Mouse (Mus musculus) stomach, embryonic 14.5 days (tissue): ENCODE data around the gene Stam2. TPM values are rescaled to one million over a fixed set of nuclear protein-coding genes. Genes with fewer than 3 reads are reported as not detected.

Source experiments
- ATAC-seq: fragments of 200-750 bp; cut with Nextera tagmentation; 2 replicates; pipeline ENCODE4 v1.8.0; 2017; ENCODE audit warnings: low read depth, moderate TSS enrichment; ENCODE audit not compliant: insufficient number of reproducible peaks, insufficient read depth, low FRiP score
- H3K27ac ChIP-seq: fragments of 300-500 bp; sonication (generic); 2 replicates; pipeline ENCODE4 v1.5.1; 2014; ENCODE audit warnings: mild to moderate bottlenecking, low read length, moderate library complexity, mixed read lengths
- H3K27me3 ChIP-seq: fragments of 300-500 bp; sonication (generic); 2 replicates; pipeline ENCODE4 v1.6.1; 2014; ENCODE audit warnings: low read length, control low read depth, mixed read lengths; ENCODE audit not compliant: control insufficient read depth, insufficient read depth
- H3K36me3 ChIP-seq: fragments of 300-500 bp; sonication (generic); 2 replicates; pipeline ENCODE4 v1.6.1; 2014; ENCODE audit warnings: mild to moderate bottlenecking, control low read depth, low read length, moderate library complexity, mixed read lengths; ENCODE audit not compliant: control insufficient read depth, insufficient read depth
- H3K4me1 ChIP-seq: fragments of 300-500 bp; sonication (generic); 2 replicates; pipeline ENCODE4 v1.6.1; 2014; ENCODE audit warnings: low read length, control low read depth, mixed read lengths; ENCODE audit not compliant: control insufficient read depth, insufficient read depth
- H3K4me2 ChIP-seq: fragments of 300-500 bp; sonication (generic); replicated peaks from 2 replicates; pipeline ENCODE4 v1.6.1; 2014; ENCODE audit warnings: low read depth, low read length, control low read depth
- H3K4me3 ChIP-seq: fragments of 300-500 bp; sonication (generic); 2 replicates; pipeline ENCODE4 v1.5.1; 2014; ENCODE audit warnings: low read depth, low read length, control low read depth
- H3K9ac ChIP-seq: fragments of 300-500 bp; sonication (generic); replicated peaks from 2 replicates; pipeline ENCODE4 v1.6.1; 2014; ENCODE audit warnings: low read depth, mild to moderate bottlenecking, control low read depth, low read length, moderate library complexity, mixed read lengths
- H3K9me3 ChIP-seq: fragments of 300-500 bp; sonication (generic); 2 replicates; pipeline ENCODE4 v1.6.1; 2016; ENCODE audit warnings: low read depth, low read length, control low read depth; ENCODE audit not compliant: control insufficient read depth
- WGBS: fragments of 180-500 bp; shearing (Covaris S2); extraction: QIAGEN DNeasy Blood & Tissue Kit; methylation state at CpG from one replicate; pipeline ENCODE4 v1.1.7; 2014; 5-methylcytosine and 5-hydroxymethylcytosine counted together
- polyA plus RNA-seq: library from polyadenylated mRNA; unstranded; fragments of >200 nt; fragmentation: Nextera tagmentation; extraction: Ambion mirVana; gene quantifications from 2 replicates; pipeline ENCODE4 v1.2.1, GENCODE M21; 2014

Stam2 gene
- polyA plus RNA-seq, 1 experiment from 2014 or later, result 40.8 TPM

DNA sequence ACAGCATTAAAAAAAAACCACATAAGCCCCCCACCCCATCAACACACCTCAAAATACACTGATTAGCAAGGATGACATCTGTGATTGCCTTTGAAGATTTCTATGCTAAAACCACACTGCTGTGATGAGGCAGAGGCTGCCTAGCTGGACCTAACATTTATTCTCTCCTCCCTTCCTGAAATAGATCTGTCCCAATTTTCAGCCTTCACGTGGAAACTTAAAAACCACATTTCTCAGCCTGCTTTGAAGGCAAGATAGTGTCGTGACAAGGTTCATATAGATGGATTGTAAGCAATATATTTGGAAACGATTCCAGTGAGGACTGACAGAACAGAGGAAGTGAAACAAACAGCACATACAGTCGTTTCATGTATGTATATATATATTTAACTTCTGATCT is 87.5 kb downstream of the Stam2 start:
- Histone ChIP-seq H3K27me3 (no peaks in the 10 kb centered on the region), H3K27ac (no peak overlapping the region), H3K9me3 (no peaks in the 10 kb centered on the region), H3K4me3 (no peak overlapping the region), H3K9ac (no peak overlapping the region), H3K4me2 (no peak overlapping the region), H3K4me1 (no peaks in the 10 kb centered on the region), H3K36me3 (no peaks in the 10 kb centered on the region)
- no peak for ATAC-seq
- WGBS, result 70% methylated on average over 4 of the region's 4 CpGs

DNA sequence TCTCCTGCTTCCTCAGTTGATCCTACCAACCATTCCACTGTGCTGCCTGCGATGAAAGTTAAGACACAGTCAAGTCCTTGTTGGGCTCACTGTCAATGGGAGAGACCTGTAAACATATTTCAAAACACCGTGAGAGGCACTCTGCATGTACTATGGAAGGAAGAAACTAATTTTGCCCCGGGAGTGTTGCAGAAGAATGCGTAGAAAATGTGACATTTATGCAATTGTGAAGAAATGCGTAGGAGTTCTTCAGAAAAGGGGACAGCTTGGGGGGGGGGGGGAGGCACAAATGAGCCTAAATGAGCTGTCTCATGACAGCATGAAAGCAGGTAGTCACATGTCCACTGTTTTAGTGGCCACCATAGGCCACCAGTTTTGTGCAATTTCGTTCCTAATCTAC is 90.5 kb downstream of the Stam2 start:
- Histone ChIP-seq H3K27me3 (no peaks in the 10 kb centered on the region), H3K4me1 (no peaks in the 10 kb centered on the region), H3K4me3 (no peak overlapping the region), H3K9ac (no peak overlapping the region), H3K9me3 (no peaks in the 10 kb centered on the region), H3K36me3 (no peaks in the 10 kb centered on the region), H3K4me2 (no peak overlapping the region), H3K27ac (no peak overlapping the region)
- ATAC-seq, result no peak
- 85% methylated on average over 6 of the region's 6 CpGs for WGBS

DNA sequence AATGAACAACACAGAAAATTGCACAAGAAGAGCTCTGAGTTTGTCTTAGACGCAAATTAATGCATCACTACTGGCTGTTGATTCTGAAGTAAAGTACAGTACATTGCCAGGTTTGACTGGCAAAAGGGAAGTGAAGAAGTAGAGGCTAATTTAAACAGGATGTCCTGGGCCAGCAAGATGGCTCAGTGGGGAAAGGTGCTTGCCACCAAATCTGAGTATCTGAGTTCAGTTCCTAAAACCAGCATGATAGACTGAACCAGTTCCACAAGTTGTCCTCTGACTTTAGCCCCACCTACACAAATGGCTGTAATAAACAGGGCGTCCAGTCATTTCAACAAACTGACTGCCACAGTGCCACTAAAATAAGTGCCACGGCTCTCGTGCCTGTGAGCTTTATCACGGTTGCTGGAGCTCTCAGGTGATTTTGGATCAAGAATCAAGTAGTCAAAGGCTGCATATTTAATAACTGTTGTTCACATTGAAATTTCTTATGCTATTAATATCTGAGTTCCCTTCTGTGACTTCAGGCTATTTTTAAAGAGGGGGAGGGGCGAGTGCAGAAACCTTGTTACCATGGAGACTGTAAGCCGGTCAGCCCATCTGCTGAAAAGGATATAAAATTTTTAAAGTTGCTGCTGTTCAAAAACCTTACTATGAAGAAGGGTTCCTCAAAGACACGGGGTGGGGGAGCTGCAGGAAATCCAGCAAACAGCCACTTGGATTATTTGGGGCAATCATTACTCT is 94.7 kb downstream of the Stam2 start:
- no peak for ATAC-seq

DNA sequence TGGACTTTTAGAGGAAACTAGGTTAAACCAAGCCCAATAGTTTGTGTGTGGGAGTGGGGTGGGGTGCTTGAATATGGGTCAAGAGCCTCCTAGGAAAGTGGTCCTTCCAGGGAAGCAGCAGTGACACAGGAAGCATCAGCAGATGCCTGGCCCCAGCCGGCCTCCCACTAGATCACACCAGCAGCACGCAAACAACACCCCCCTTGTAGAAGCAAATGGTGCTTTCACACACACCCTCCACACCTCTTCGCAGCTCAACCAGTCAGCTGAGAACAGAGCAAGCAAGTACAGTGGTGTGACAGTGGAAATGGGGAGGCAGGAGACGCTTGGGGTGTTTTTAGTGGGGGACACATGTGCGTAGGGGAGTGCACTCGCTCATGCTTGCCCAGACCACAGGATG is 98.4 kb downstream of the Stam2 start:
- no peak for ATAC-seq
- Histone ChIP-seq H3K9ac (no peak overlapping the region), H3K9me3 (no peaks in the 10 kb centered on the region), H3K36me3 (no peaks in the 10 kb centered on the region), H3K4me3 (no peak overlapping the region), H3K4me1 (no peaks in the 10 kb centered on the region; the same call in 1 of the 2 replicates), H3K27ac (no peak overlapping the region), H3K27me3 (no peaks in the 10 kb centered on the region), H3K4me2 (no peak overlapping the region)
- 45% methylated on average over 6 of the region's 6 CpGs for WGBS

More for the DNA sequence above, 94.7 kb downstream of the Stam2 start:
- no peak overlapping the region for H3K27ac ChIP-seq
- no peak overlapping the region for H3K4me3 ChIP-seq
- H3K4me1 ChIP-seq, result no peaks in the 10 kb centered on the region
- H3K4me2 ChIP-seq, result no peak overlapping the region
- no peaks in the 10 kb centered on the region for H3K36me3 ChIP-seq
- 76% methylated on average over 8 of the region's 8 CpGs for WGBS
- no peak overlapping the region for H3K9ac ChIP-seq
- H3K27me3 ChIP-seq, result no peaks in the 10 kb centered on the region
- no peaks in the 10 kb centered on the region for H3K9me3 ChIP-seq

Other genes starting within 250 kb of the Stam2 start
- 1.0 and 3.5 TPM in 2 replicates for gene Cacnb4, start 65.5 kb downstream of the Stam2 start, polyA plus RNA-seq
- gene Fmnl2, start 115.6 kb upstream of the Stam2 start, polyA plus RNA-seq, result 9.6 and 10.2 TPM in 2 replicates